Mouse (Mus musculus) thymus, postnatal 25 days (tissue): ENCODE measurements at regions not wholly inside any gene's neighbourhood (a gene's known extent, or its start where the extent isn't known, plus 50 kb on each side); places are given as distances from the start of the nearest gene placed in this dataset.

ENCODE experiments used
- DNase-seq: peaks from one replicate; pipeline ENCODE4 v3.0.0; 2022

- DNase-seq = no peak
These were observed 78.0 kb upstream of the Sec14l1 start for GRCm38 (mm10) chr11:117036977-117037376.

GRCm38 (mm10) chr11:117038282-117039106, 76.5 kb upstream of the Sec14l1 start:
- no peak for DNase-seq

GRCm38 (mm10) chr11:117040829-117041228, 74.1 kb upstream of the Sec14l1 start:
- DNase-seq = no peak

GRCm38 (mm10) chr11:117042336-117042735, 72.6 kb upstream of the Sec14l1 start:
- DNase-seq = no peak

GRCm38 (mm10) chr11:117043524-117043923, 71.4 kb upstream of the Sec14l1 start:
- DNase-seq = peak; percentile 80

- DNase-seq = peak; percentile 45
These were observed 70.2 kb upstream of the Sec14l1 start for GRCm38 (mm10) chr11:117044731-117045130.

GRCm38 (mm10) chr11:117046636-117047035, 68.3 kb upstream of the Sec14l1 start:
- DNase-seq = no peak

- DNase-seq = no peak
These were observed 67.6 kb upstream of the Sec14l1 start for GRCm38 (mm10) chr11:117047172-117047950.

GRCm38 (mm10) chr11:117048911-117049310, 66.1 kb upstream of the Sec14l1 start:
- no peak for DNase-seq

GRCm38 (mm10) chr11:117050788-117051187, 64.2 kb upstream of the Sec14l1 start:
- DNase-seq = no peak

GRCm38 (mm10) chr11:117056958-117057357, 58.0 kb upstream of the Sec14l1 start:
- DNase-seq = peak; percentile 63

- peak; percentile 30 for DNase-seq
These were observed 57.5 kb upstream of the Sec14l1 start for GRCm38 (mm10) chr11:117057451-117057850.

- DNase-seq = no peak
These were observed 55.8 kb upstream of the Sec14l1 start for GRCm38 (mm10) chr11:117059120-117059519.

GRCm38 (mm10) chr11:117059981-117060705, 54.8 kb upstream of the Sec14l1 start:
- DNase-seq = no peak

- no peak for DNase-seq
These were observed 54.1 kb upstream of the Sec14l1 start for GRCm38 (mm10) chr11:117060706-117061337.

GRCm38 (mm10) chr11:117062772-117063499, 52.0 kb upstream of the Sec14l1 start:
- no peak for DNase-seq
